In the genomic region with DNA sequence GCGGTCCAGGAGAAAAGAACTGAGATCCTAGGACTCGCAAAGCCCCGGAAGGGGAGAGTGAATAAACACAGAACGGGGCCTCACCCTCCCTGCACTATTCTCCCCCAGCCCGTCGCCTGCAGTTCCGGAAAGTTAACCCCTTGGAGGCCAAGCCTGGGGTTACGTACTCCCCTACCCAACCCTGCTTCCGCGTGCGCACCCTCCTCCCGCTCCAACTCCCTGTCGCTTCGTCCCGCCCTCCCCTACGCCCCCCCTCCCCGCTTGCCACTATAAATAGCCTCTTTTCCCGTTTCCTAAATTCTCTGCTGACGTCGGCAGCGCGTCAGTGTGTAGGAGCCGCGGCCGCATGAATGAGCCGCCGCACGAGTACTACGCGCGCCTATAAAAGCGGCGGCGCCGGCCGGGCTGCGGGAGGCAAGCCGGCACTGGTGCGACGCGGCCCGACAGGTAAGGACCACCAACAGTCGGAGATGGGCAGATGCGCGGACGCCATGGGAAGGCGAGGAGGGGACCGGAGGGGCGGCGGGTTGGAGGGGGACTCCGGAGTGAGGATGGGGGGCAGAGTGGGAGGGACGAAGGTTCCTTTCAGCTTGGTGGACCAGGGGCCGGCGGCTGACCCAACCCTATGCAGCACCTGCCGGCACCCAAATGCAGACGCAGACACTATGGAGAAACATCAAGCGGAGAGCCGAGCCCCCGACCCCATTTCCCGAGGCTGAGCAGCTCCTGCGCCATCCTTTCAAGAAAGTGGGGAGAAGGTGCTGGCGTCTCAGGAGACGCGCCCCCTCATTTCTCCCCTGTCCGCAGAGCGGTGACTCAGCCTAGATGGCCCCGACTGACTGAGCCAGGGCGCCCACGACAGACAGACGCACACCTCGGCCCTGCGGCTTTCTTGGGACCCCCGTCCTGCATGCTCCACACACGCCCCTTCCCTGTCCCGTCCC, we compare ENCODE assay signal across 8 mouse cellular contexts. TPM values are rescaled to one million over a fixed set of nuclear protein-coding genes. Genes with fewer than 3 reads are reported as not detected.
DNase-seq lines count a peak whose midpoint lies in the region; ATAC-seq and TF ChIP-seq lines count a peak whose summit lies in the region.

No protein-coding gene starts in this region.

- ATAC-seq in common myeloid progenitor, adult 5-6 weeks (replicated peaks; ENCODE audit: low read depth, poor library complexity, severe bottlenecking): 0 out of 2 replicates have a peak, but pooled peaks have one; percentile 0
- peak; percentile 3; the same call in 1 of the 2 replicates for ATAC-seq in hindbrain, embryonic 13.5 days (ENCODE audit: low FRiP score)
- ATAC-seq in lung, postnatal 0 days: no peak
- no peak for ATAC-seq in granulocyte monocyte progenitor cell, adult 5-6 weeks (replicated peaks; ENCODE audit: poor library complexity, severe bottlenecking)

- peak overlapping the region; percentile 84 for H3K4me2 ChIP-seq in hindbrain, embryonic 13.5 days
- H3K4me2 ChIP-seq in lung, postnatal 0 days (replicated peaks; ENCODE audit: low read depth, low read length): peak overlapping the region; percentile 72

- peaks cover 63% of the 10 kb centered on the region for H3K4me1 ChIP-seq in hindbrain, embryonic 13.5 days (replicated peaks)
- peaks cover 27% of the 10 kb centered on the region for H3K4me1 ChIP-seq in lung, postnatal 0 days (ENCODE audit: insufficient read depth, low read depth, low read length)

- no peaks in the 10 kb centered on the region for H3K9me3 ChIP-seq in hindbrain, embryonic 13.5 days
- no peaks in the 10 kb centered on the region for H3K9me3 ChIP-seq in lung, postnatal 0 days (ENCODE audit: low read length)

- H3K27ac ChIP-seq in hindbrain, embryonic 13.5 days: peak overlapping the region; percentile 89
- no peak overlapping the region for H3K27ac ChIP-seq in lung, postnatal 0 days (ENCODE audit: low read length)

- TF ChIP-seq CTCF in lung, postnatal 0 days (IDR thresholded peaks at IDR 0.05): no peak

- no peak for TF ChIP-seq EP300 in lung, postnatal 0 days (IDR thresholded peaks at IDR 0.05)

- DNase-seq in layer of hippocampus, postnatal 10 days (ENCODE audit: low spot score in 2 of 2): peak; percentile 58 to 67
- no peak for DNase-seq in layer of hippocampus, adult 9-10 months (ENCODE audit: low spot score)
- peak; percentile 48 for DNase-seq in T-cell, adult 2 months (ENCODE audit: low spot score)
- DNase-seq in lung, postnatal 0 days (ENCODE audit: low spot score): peak; percentile 51
- DNase-seq in splenic B cell, adult 2 months (ENCODE audit: low read depth, low spot score): peak; percentile 63

- H3K4me3 ChIP-seq in hindbrain, embryonic 13.5 days: peak overlapping the region; percentile 63
- H3K4me3 ChIP-seq in lung, postnatal 0 days (ENCODE audit: low read depth, low read length): peak overlapping the region; percentile 59

- peak overlapping the region; percentile 72 for H3K9ac ChIP-seq in hindbrain, embryonic 13.5 days
- no peak overlapping the region for H3K9ac ChIP-seq in lung, postnatal 0 days (replicated peaks; ENCODE audit: low read depth)

- peaks cover 62% of the 10 kb centered on the region for H3K27me3 ChIP-seq in hindbrain, embryonic 13.5 days
- peaks cover 23% of the 10 kb centered on the region for H3K27me3 ChIP-seq in lung, postnatal 0 days (replicated peaks; ENCODE audit: insufficient read depth, low read length)
- no peaks in the 10 kb centered on the region for H3K27me3 ChIP-seq in splenic B cell, adult 2 months (ENCODE audit: control insufficient read depth, insufficient read depth, low read length, poor library complexity, severe bottlenecking)

- peaks cover 12% of the 10 kb centered on the region for H3K36me3 ChIP-seq in hindbrain, embryonic 13.5 days
- H3K36me3 ChIP-seq in lung, postnatal 0 days (ENCODE audit: insufficient read depth, low read length): no peaks in the 10 kb centered on the region
- no peaks in the 10 kb centered on the region for H3K36me3 ChIP-seq in splenic B cell, adult 2 months (ENCODE audit: control insufficient read depth, insufficient read depth, low read length, poor library complexity, severe bottlenecking)

- WGBS in hindbrain, embryonic 13.5 days: 1% methylated on average over 72 of the region's 75 CpGs
- 1% methylated on average over 64 of the region's 75 CpGs for WGBS in lung, postnatal 0 days

RNA-seq across cellular contexts. Expression of gene Hic1, which starts 3.1 kb away (rescaled TPM):
- 1 to 10 TPM; 3.3 to 6.1 TPM for total RNA-seq in layer of hippocampus, postnatal 10 days (2021)
- total RNA-seq in common myeloid progenitor, adult 5-6 weeks (2017): 1.1 TPM in 1 of 2 replicates, not detected in the other
- 3.4 TPM in 2 replicates for polyA plus RNA-seq in hindbrain, embryonic 13.5 days (2015; fragmentation: Nextera tagmentation; extraction: Ambion mirVana)
- polyA plus RNA-seq in lung, postnatal 0 days (2015; fragmentation: Nextera tagmentation; extraction: Ambion mirVana): 9.9 and 13.4 TPM in 2 replicates
- total RNA-seq in granulocyte monocyte progenitor cell, adult 5-6 weeks (2014; fragmentation: Nextera tagmentation): not detected in 2 replicates
- not detected in 2 replicates for total RNA-seq in granulocyte monocyte progenitor cell, adult 5-6 weeks (2017)

RNA-seq across cellular contexts. Expression of gene Ovca2, which starts 6.2 kb away (rescaled TPM):
- 10 to 100 TPM; 10.1 to 11.1 TPM for total RNA-seq in layer of hippocampus, postnatal 10 days (2021)
- 18.5 and 20.9 TPM in 2 replicates for total RNA-seq in common myeloid progenitor, adult 5-6 weeks (2017)
- 17.0 and 18.2 TPM in 2 replicates for polyA plus RNA-seq in hindbrain, embryonic 13.5 days (2015; fragmentation: Nextera tagmentation; extraction: Ambion mirVana)
- polyA plus RNA-seq in lung, postnatal 0 days (2015; fragmentation: Nextera tagmentation; extraction: Ambion mirVana): 19.7 and 22.0 TPM in 2 replicates
- 17.1 and 20.1 TPM in 2 replicates for total RNA-seq in granulocyte monocyte progenitor cell, adult 5-6 weeks (2014; fragmentation: Nextera tagmentation)
- 16.1 and 16.4 TPM in 2 replicates for total RNA-seq in granulocyte monocyte progenitor cell, adult 5-6 weeks (2017)

RNA-seq across cellular contexts. Expression of gene Dph1, which starts 18.6 kb away (rescaled TPM):
- 10 to 100 TPM; 20.8 to 21.1 TPM for total RNA-seq in layer of hippocampus, postnatal 10 days (2021)
- 7.1 and 10.5 TPM in 2 replicates for total RNA-seq in common myeloid progenitor, adult 5-6 weeks (2017)
- polyA plus RNA-seq in hindbrain, embryonic 13.5 days (2015; fragmentation: Nextera tagmentation; extraction: Ambion mirVana): 14.4 and 15.5 TPM in 2 replicates
- polyA plus RNA-seq in lung, postnatal 0 days (2015; fragmentation: Nextera tagmentation; extraction: Ambion mirVana): 11.3 and 14.8 TPM in 2 replicates
- 7.6 and 17.1 TPM in 2 replicates for total RNA-seq in granulocyte monocyte progenitor cell, adult 5-6 weeks (2014; fragmentation: Nextera tagmentation)
- total RNA-seq in granulocyte monocyte progenitor cell, adult 5-6 weeks (2017): 8.9 and 10.6 TPM in 2 replicates

RNA-seq across cellular contexts. Expression of gene Rtn4rl1, which starts 21.2 kb away (rescaled TPM):
- 10 to 100 TPM; 54.5 to 58.5 TPM for total RNA-seq in layer of hippocampus, postnatal 10 days (2021)
- total RNA-seq in common myeloid progenitor, adult 5-6 weeks (2017): 0.24 and 1.6 TPM in 2 replicates
- 6.2 and 8.0 TPM in 2 replicates for polyA plus RNA-seq in hindbrain, embryonic 13.5 days (2015; fragmentation: Nextera tagmentation; extraction: Ambion mirVana)
- polyA plus RNA-seq in lung, postnatal 0 days (2015; fragmentation: Nextera tagmentation; extraction: Ambion mirVana): 3.6 and 4.3 TPM in 2 replicates
- 0.37 and 1.0 TPM in 2 replicates for total RNA-seq in granulocyte monocyte progenitor cell, adult 5-6 weeks (2014; fragmentation: Nextera tagmentation)
- 0.15 TPM in 1 of 2 replicates, not detected in the other for total RNA-seq in granulocyte monocyte progenitor cell, adult 5-6 weeks (2017)

Comparison
In these comparisons a context has a peak if more than half of its experiments do, and no peak if none do; other contexts are left out.
1. ATAC-seq: peak in common myeloid progenitor, adult 5-6 weeks (single experiment) and hindbrain, embryonic 13.5 days (single experiment); none in lung, postnatal 0 days (single experiment) and granulocyte monocyte progenitor cell, adult 5-6 weeks (single experiment).